Mouse (Mus musculus) cerebellum, postnatal 25 days (tissue): ENCODE data around the gene Magea6.
"Not testable (repeated sequence)": the region's sequence is repeated elsewhere in the genome, so short reads cannot be mapped to it uniquely, and the experiment has no call there.

ENCODE experiments used
- DNase-seq, 2 experiments: peaks; one replicate each; pipeline ENCODE4 v3.0.0; 2021; ENCODE audit warnings: mixed read lengths in 2 of 2

Magea6 gene

DNA sequence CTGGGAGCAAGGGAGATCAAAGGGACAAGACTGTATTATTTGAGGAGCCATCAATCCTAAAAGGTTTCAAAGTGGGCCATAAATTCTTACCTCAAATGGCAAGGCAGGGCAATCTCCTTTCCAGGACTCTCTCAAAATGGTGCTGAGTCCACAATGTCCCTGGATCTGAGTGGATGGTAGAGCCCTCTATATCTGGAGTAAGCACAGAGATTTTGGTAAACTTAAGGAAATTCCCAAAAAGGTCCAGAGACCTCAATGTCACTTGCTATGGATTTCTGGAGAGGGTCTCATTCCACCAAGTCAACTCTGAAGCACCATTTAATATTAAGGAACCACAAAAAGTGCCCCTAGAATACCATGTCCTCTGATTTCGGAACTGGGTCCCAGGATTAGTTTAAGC is at the start of gene Magea6:
Gene Magea6 (minus strand): TSS at position 101 of the 400 bp plus-strand sequence.
- not testable (repeated sequence) for DNase-seq

DNA sequence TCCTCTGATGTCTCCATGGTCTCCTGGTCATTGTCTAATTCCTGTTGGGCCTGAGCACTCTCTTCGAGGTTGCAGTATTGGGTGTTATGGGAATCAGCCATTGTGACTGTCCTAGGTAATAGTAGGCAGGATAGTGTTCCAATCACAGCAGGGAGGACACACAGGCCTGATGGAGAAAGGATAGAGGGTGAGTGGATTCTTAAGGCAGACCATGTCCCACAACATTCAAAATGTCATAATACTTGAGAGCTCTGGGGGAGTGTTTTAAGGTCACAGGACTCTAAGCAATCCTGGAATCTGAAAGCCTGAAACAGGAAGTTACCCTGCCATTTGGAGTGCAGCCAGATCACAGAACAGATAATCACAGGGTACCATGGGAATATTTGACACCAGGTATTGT is 13.6 kb upstream of the Magea6 start, which contains the start of gene Magea3:
Gene Magea3 (minus strand): TSS at position 101 of the 400 bp plus-strand sequence.
- not testable (repeated sequence) for DNase-seq

DNA sequence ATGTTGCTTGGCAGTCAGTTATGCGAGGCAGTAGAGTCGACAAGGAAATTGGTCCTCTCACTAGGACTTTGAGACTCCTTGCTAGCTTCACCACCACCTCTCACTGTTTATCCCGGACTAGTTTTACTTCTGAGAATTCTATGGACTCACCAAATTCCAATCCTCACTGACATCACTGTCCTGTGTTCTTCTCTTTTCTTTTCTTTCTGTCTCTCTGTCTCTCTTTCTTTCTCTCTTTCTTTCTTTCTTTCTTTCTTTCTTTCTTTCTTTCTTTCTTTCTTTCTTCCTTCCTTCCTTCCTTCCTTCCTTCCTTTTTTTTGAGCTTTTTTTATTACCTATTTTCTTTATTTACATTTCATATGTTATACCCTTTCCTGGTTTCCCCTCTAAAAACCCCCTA is 45.6 kb downstream of the Magea6 start, which contains the start of gene Cldn34b1:
Gene Cldn34b1 (minus strand): TSS at position 101 of the 400 bp plus-strand sequence.
- DNase-seq, result not testable (repeated sequence)
